Mouse (Mus musculus) right cerebral cortex, adult 18-20 months (tissue): ENCODE data around the gene Gpr176.
"Not testable (repeated sequence)": the region's sequence is repeated elsewhere in the genome, so short reads cannot be mapped to it uniquely, and the experiment has no call there.

Experiments used
- DNase-seq: peaks from one replicate; pipeline ENCODE4 v3.0.0; 2022; ENCODE audit warnings: mixed read lengths

The Gpr176 gene

GRCm38 (mm10) chr2:118298601-118299000 lies 74.6 kb downstream of the Gpr176 start:
- no peak for DNase-seq

- DNase-seq = no peak
Measured at GRCm38 (mm10) chr2:118297966-118298365, 75.3 kb downstream of the Gpr176 start.

- peak; percentile 8 for DNase-seq
Measured at GRCm38 (mm10) chr2:118295505-118295904, 77.7 kb downstream of the Gpr176 start.

DNA sequence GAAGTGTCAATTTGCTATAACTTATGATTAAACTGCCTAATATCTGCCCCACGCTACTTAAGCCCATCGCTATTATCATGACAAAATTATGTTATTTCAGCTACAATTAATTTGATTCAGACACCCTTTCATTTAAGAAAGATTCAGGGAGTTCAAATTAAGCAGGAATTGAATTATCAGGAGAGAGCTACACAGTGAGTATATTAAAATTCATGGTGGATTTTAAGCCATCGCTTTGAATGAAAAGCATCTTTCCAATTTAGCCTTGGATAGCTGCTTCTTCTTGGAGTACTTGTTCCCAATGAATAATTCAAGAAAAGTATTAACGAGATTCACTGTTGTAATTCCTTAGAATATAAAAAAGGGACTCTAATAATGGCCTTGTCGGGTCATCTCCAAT lies 79.6 kb downstream of the Gpr176 start:
- no peak for DNase-seq

- DNase-seq = not testable (repeated sequence)
Measured at GRCm38 (mm10) chr2:118289066-118289460, 84.2 kb downstream of the Gpr176 start.

DNA sequence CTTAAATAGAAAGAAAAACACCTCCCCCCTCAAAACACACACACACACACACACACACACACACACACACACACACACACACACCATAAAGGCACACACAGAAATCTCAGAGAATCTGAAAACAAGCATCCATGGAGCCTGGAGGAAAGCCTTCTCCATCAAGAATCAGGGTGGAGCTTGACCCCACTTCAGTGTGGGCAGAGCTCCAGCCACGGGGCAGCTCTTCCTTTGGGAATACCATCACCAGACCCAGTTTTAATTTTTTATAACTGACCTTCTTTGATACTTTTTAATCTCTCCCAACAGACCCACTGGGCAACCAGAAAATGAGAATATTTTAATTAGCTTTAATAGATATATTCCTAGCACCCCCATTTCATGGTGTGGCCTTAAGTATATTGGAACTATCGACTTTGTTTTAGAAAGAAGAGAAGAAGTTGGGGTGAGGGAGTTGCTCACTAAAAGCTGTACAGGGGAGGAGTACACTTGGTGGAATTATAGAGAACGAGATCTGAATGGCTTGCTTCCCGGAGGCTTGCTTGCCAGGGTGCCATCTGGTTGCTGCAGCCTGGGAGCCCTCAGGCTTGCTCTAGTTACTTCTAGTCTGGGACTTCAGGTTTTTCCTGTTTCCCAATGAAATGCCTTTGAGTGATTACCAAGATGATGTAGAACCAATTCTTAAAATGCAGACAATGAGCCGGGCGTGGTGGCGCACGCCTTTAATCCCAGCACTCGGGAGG lies 84.7 kb downstream of the Gpr176 start:
- DNase-seq = no peak

GRCm38 (mm10) chr2:118287678-118288077 lies 85.5 kb downstream of the Gpr176 start:
- DNase-seq = peak; percentile 9

DNA sequence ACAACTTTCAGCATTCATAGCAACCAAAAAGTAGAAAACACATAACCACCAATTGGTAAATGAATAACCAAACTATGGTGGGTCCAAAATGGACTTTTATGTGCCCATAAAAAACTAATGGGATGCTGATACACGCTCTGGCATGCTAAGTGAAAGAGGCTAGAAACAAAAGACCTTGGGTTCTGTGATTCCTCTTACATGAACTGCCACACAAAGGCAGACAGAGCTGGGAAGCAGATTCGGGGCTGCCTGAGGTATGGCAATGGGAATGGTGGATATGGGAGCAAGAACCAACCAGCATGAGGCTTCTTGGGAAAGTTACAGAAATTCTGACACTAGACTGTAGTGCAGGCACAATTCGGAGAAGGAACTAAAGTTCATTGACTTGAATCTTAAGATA lies 90.8 kb downstream of the Gpr176 start:
- DNase-seq = no peak

DNA sequence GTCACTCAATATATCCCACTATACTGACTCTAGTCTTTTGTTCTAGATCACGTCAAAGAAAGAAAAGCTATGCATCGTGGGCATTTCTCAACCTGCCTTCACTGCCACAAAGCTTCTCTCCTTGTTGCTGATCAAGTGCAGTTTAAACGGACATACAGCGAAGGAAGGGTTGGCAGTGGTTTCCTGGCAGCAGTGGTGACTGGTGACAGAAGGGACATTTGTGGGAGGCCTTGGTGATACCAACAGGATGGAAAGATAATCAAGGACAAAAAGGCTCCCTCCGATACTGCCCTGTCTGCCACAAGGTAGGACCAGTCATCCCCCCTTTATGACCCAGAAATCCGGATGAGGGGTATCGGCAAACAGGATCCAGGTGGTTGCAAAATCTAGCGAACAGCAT lies 95.0 kb downstream of the Gpr176 start:
- DNase-seq = no peak

GRCm38 (mm10) chr2:118271606-118272005 lies 101.6 kb downstream of the Gpr176 start:
- no peak for DNase-seq

DNA sequence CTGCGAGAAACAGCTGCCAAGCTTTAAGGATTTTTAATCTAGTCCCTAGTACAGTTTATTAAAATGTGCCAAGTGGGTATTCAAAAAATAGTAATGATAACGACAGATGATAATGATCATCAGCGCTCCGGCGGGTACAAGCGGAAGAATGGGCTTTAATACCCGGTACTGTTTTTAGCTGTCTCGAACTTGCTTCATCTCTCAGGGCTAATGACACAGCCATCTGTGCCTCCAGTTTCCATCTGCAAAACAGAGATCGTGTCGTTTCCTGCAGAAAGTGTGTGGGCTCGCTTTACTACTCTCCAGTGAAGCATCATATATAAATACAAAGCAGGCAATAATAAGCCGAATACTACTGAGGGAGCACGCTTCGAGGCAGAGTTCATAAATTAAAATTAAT lies 103.0 kb downstream of the Gpr176 start:
- DNase-seq = peak; percentile 44

GRCm38 (mm10) chr2:118263914-118264201 lies 109.4 kb downstream of the Gpr176 start:
- no peak for DNase-seq

DNA sequence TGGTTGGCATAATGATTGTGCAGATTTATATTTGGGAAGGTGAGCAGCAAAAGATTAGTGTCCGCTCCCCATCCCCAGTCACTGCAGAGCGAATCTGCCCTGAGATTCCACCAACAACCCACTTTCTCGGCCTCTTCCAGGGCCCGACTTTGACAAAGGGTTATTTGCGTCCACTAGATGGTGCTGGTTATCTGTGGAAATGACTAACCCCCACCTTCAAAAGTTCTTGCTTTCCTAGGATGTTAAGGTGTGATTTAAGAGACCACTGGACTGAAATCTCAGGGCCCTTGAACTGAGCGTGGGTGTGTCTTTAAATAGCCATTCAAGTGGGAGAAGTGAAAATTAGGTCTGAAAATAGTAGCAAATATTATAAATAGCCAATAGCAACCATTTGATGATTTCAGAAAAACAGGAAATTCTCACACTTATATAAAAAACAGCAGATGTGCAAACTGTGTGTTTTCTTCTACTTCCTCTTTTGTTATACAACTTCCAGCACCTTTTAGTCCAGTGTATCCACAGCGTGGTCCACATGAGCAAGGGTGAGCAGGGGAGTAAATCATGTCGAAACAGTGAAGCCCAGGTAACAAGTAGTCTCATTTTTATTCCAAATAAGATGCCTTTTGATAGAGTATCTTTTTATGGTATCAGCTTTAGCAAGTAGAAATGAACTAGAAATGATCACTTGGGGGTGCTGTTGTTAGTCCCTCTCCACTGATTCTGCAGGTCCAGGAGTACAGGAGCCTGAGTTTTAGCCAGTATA lies 109.9 kb downstream of the Gpr176 start:
- peak; percentile 47 for DNase-seq

DNA sequence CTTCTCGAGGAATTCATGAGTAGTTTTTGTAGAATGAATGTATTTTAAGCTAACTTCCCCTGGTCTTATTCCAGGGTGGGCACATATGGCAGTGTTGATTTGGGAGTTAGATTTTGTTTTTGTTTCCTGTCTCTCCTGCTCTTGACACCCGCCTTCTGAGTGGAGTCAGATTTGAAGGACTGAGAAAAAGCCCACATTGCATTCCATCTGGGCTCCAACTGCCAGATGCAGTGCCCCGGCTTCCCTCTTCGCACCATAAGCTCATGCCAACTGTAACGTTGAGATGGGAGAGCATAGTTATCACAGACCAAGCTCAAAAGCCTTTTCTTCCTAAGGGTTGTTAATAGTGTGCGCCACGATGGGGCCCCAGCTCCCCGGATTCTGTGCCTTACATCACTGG lies 110.5 kb downstream of the Gpr176 start:
- peak; percentile 79 for DNase-seq

GRCm38 (mm10) chr2:118259746-118260145 lies 113.5 kb downstream of the Gpr176 start:
- DNase-seq = no peak

- DNase-seq = no peak
Measured at GRCm38 (mm10) chr2:118257094-118257493, 116.1 kb downstream of the Gpr176 start.

GRCm38 (mm10) chr2:118256621-118257053 lies 116.6 kb downstream of the Gpr176 start, which contains the start of gene Fsip1:
Gene Fsip1, minus strand, starts transcription at chr2:118256966.
- DNase-seq = peak; percentile 62

DNA sequence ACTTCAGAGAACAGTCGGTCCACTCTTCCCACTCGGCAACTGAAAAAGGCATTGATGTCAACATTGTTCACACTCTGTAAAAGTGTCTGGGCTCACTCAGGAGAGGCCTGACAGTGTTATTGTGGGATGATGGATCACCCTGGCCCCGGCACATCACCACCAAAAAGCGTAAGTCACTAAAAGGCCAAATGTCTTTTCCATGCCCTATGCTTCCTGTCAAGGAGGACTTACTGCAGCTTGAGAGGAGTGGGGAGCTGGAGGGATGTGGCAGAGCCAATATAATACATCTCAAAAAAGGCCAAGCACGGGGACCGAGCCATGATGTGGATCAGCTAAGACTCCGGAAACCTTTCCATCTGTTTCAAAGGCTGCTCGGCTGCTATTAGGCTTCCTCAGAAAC lies 118.7 kb downstream of the Gpr176 start:
- DNase-seq = no peak

GRCm38 (mm10) chr2:118248966-118249365 lies 124.3 kb downstream of the Gpr176 start:
- no peak for DNase-seq

DNA sequence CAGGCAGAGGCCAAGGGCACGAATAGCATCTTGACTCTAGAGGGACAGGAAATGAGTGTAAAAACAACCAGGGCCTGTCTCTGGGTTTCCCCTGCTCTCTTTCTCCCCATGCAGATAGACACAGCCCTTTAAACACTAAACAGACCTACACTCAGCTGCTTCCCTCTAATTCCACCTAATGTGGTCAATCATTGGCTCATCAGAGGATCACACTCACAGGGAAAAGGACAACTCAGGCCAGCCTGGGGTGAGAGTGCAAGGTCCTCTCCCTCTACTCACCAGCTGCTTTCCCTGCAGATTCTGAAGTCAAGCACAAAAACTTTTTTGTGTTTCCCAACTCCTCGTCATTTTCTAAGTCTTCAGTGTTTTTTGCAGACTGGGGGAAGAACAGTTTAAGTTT lies 125.2 kb downstream of the Gpr176 start:
- DNase-seq = no peak

- peak; percentile 62 for DNase-seq
Measured at GRCm38 (mm10) chr2:118245914-118246313, 127.3 kb downstream of the Gpr176 start.

- no peak for DNase-seq
Measured at GRCm38 (mm10) chr2:118236196-118236595, 137.0 kb downstream of the Gpr176 start.

GRCm38 (mm10) chr2:118235614-118236013 lies 137.6 kb downstream of the Gpr176 start:
- no peak for DNase-seq

DNA sequence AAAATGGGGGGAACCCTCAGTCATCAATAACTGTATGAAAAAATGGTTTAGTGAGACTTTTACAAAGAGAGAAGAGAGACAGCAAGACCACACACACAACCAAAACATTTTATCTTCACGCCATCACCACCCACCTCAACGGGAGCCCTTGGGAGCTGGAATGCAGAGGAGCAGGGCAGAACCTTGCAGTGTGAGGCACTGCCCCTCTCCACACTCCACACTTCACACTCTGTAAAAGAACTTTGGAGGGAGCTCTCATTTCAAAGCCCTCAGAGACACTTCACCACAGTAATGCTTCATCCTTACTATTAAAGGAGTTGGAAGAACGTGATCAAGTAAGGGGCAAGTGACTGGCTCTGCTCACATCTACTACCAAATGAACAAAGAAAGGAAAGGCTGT lies 142.7 kb downstream of the Gpr176 start:
- no peak for DNase-seq
